Mouse (Mus musculus) stomach, postnatal 0 days (tissue): ENCODE results near the gene Slc46a2.

Source experiments
- CTCF ChIP-seq: IDR thresholded peaks from 2 replicates; pipeline ENCODE4 v1.5.1; 2016; ENCODE audit warnings: antibody characterized with exemption, low read depth, mild to moderate bottlenecking, moderate library complexity
- EP300 ChIP-seq: optimal IDR thresholded peaks from 2 replicates; pipeline ENCODE3; 2016; ENCODE audit warnings: antibody characterized with exemption

DNA sequence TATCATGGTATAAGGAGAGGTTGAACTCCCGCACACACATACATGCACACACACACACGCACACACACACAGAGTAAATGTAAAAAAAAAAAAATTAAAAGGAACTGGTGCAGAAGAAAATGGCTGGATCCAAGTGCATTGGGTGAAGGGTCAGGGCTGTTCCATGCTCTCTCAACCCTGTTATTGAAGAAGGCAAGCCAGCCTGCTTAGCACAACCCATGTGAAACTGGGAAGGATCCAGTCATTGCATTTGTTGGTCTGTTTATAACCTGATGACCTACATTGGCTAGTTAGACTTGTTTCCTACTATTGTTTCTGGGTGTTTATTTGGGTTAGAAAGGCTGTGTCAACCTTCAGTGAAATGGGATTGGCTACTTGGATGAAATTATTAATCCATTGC, 6.1 kb downstream of the Slc46a2 start:
- no peak for TF ChIP-seq CTCF
- no peak for TF ChIP-seq EP300
